ENCODE assay signal across 11 mouse cellular contexts in genomic region chr10:69785235-69785634, GRCm38 (mm10).
DNase-seq lines count a peak whose midpoint lies in the region; ATAC-seq lines count a peak whose summit lies in the region.
"Had no signal": no experiment of that assay in that cellular context is flagged by ENCODE, and none has a peak within 500 bp of the region (broad histone marks: within the 10 kb centered on the region; RNA-seq: fewer than 3 reads in every experiment).

No protein-coding gene starts in this region.

- H3K36me3 ChIP-seq in lung, embryonic 16.5 days (ENCODE audit: control insufficient read depth, insufficient read depth, low read length), result no peaks in the 10 kb centered on the region
- no peaks in the 10 kb centered on the region for H3K36me3 ChIP-seq in stomach, embryonic 14.5 days (ENCODE audit: control insufficient read depth, insufficient read depth, low read length)
- H3K36me3 ChIP-seq: embryonic facial prominence, embryonic 15.5 days; limb, embryonic 12.5 days had no signal

- WGBS in lung, embryonic 16.5 days, result 15% methylated on average over 7 of the region's 7 CpGs
- 32% methylated on average over 7 of the region's 7 CpGs for WGBS in stomach, embryonic 14.5 days

- no peaks in the 10 kb centered on the region for H3K9me3 ChIP-seq in lung, embryonic 16.5 days (ENCODE audit: control insufficient read depth, low read length)
- H3K9me3 ChIP-seq in stomach, embryonic 14.5 days (ENCODE audit: control insufficient read depth, low read depth, low read length), result no peaks in the 10 kb centered on the region
- H3K9me3 ChIP-seq: embryonic facial prominence, embryonic 15.5 days; limb, embryonic 12.5 days had no signal

- no peak overlapping the region for H3K27ac ChIP-seq in lung, embryonic 16.5 days (ENCODE audit: low read length)
- no peak overlapping the region for H3K27ac ChIP-seq in stomach, embryonic 14.5 days (ENCODE audit: low read length)
- H3K27ac ChIP-seq: embryonic facial prominence, embryonic 15.5 days; limb, embryonic 12.5 days had no signal

- no peak overlapping the region for H3K9ac ChIP-seq in lung, embryonic 16.5 days (ENCODE audit: low read length)
- no peak overlapping the region for H3K9ac ChIP-seq in stomach, embryonic 14.5 days (replicated peaks; ENCODE audit: low read depth, low read length)
- H3K9ac ChIP-seq: embryonic facial prominence, embryonic 15.5 days; limb, embryonic 12.5 days had no signal

- peak overlapping the region; percentile 6; the same call in 1 of the 2 replicates for H3K4me2 ChIP-seq in lung, embryonic 16.5 days (ENCODE audit: low read depth, low read length)
- H3K4me2 ChIP-seq in stomach, embryonic 14.5 days (replicated peaks; ENCODE audit: low read depth, low read length), result peak overlapping the region; percentile 17; the same call in 1 of the 2 replicates
- H3K4me2 ChIP-seq: embryonic facial prominence, embryonic 15.5 days; limb, embryonic 12.5 days had no signal

- ATAC-seq in lung, embryonic 16.5 days (ENCODE audit: low read depth), result peak; percentile 41
- ATAC-seq in stomach, embryonic 14.5 days (ENCODE audit: insufficient number of reproducible peaks, insufficient read depth, low FRiP score, low read depth), result peak; percentile 63
- no peak for ATAC-seq in inflammation-experienced regulatory T-cells, adult 6 months

- no peaks in the 10 kb centered on the region; the same call in 1 of the 2 replicates for H3K4me1 ChIP-seq in lung, embryonic 16.5 days (replicated peaks; ENCODE audit: control insufficient read depth, insufficient read depth, low read length)
- H3K4me1 ChIP-seq in stomach, embryonic 14.5 days (ENCODE audit: control insufficient read depth, insufficient read depth, low read length), result peaks cover 18% of the 10 kb centered on the region

- no peaks in the 10 kb centered on the region for H3K27me3 ChIP-seq in lung, embryonic 16.5 days (ENCODE audit: control insufficient read depth, insufficient read depth, low read depth, low read length)
- no peaks in the 10 kb centered on the region for H3K27me3 ChIP-seq in stomach, embryonic 14.5 days (ENCODE audit: control insufficient read depth, insufficient read depth, low read length)
- H3K27me3 ChIP-seq: embryonic facial prominence, embryonic 15.5 days; limb, embryonic 12.5 days had no signal

- no peak overlapping the region for H3K4me3 ChIP-seq in lung, embryonic 16.5 days (ENCODE audit: low read length)
- no peak overlapping the region for H3K4me3 ChIP-seq in stomach, embryonic 14.5 days (ENCODE audit: low read depth, low read length)
- H3K4me3 ChIP-seq: embryonic facial prominence, embryonic 15.5 days; limb, embryonic 12.5 days had no signal

- DNase-seq in lung, postnatal 36 days, result no peak
- peak; percentile 63 for DNase-seq in gastrocnemius, postnatal 25 days
- peak; percentile 41 for DNase-seq in kidney, postnatal 10 days
- DNase-seq in spleen, postnatal 36 days (ENCODE audit: low spot score in 2 of 2), result no peak
- DNase-seq in right cerebral cortex, adult 18-20 months, result no peak
- DNase-seq: spleen, adult 18-20 months had no signal

Comparison
In these comparisons a context has a peak if more than half of its experiments do, and no peak if none do; other contexts are left out.
1. DNase-seq: peak in gastrocnemius, postnatal 25 days (single experiment) and kidney, postnatal 10 days (single experiment); none in lung, postnatal 36 days (single experiment), spleen, postnatal 36 days (0 of 2) and right cerebral cortex, adult 18-20 months (single experiment).